Mouse (Mus musculus): ENCODE data around the gene Mettl14. TPM values are rescaled to one million over a fixed set of nuclear protein-coding genes. Genes with fewer than 3 reads are reported as not detected.
"Not testable (repeated sequence)": the region's sequence is repeated elsewhere in the genome, so short reads cannot be mapped to it uniquely, and the experiment has no call there.

Mettl14 gene
- polyA plus RNA-seq, 1 experiment from 2014 or later = 35.1 TPM

DNA sequence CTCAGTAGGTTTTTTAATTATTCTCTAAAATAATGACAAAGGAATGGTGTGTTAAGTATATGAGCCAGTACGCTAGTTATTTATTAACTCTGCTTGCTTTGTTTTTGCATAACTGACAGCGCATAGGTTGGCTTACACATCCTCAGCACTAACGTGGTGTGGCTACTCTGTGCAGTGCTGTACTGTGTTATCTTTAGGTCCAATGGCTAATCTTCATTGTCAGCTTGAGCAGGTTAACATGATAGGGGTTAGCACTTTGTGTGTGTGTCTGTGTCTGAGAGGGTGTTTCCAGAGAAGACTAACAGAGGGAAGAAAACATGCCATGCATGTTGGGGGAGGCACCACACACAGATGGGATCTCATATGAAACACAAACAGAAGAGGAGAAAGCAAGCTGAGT lies 19.0 kb upstream of the Mettl14 start:
- H3K4me2 ChIP-seq (ENCODE audit: low read depth, low read length, severe bottlenecking) = no peak overlapping the region

DNA sequence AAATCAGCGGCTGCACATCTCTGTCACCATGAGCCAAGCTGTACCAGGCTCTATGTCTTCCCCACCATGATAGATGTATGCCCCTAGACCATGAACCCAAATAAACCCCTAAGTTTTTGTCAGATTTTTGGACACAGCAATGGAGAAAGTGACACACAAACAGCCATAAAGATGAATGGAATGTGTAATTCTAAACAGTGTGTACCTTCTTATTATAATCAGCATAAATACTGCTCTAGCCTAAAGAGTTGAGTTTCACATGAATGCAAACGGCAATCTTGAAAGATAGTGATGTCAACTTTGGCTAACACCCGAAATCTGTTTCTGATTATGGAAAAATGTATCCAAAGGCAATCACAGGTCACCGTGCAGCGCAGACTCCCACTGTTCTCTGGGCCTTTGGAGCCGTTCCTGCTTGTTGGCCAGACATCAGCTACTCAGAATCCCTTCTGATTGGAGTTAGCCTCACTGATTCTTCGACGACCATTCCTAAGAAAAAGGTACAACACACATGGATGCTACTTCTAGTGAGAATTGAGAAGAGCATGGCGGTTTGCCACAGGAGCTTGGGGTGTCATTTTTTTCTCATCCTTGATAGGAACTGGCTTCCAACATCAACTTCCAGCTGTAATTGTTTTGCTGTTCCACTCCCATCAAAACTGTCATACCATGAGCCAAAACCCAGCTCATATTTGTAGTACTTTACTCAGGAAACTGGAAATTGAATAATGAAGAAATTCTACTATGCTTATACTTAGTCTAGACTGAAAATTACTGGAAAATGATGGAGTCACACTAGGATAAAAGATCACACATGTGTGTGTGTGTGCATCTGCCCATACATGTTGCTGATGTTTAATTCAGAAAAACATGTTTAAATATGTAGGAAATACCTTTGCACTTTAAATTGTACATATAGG lies 11.9 kb upstream of the Mettl14 start:
- Histone ChIP-seq H3K4me2 (ENCODE audit: low read depth, low read length, severe bottlenecking) (no peak overlapping the region), H3K27me3 (ENCODE audit: control insufficient read depth, insufficient read depth, low read length) (no peaks in the 10 kb centered on the region), H3K4me3 (ENCODE audit: low read depth, low read length) (no peak overlapping the region), H3K4me1 (replicated peaks; ENCODE audit: control insufficient read depth, insufficient read depth, low read length) (no peaks in the 10 kb centered on the region), H3K36me3 (ENCODE audit: control insufficient read depth, insufficient read depth, low read length) (no peaks in the 10 kb centered on the region), H3K9ac (ENCODE audit: low read length) (no peak overlapping the region), H3K9me3 (ENCODE audit: control insufficient read depth, low read length) (no peaks in the 10 kb centered on the region), H3K27ac (ENCODE audit: low read depth, low read length) (no peak overlapping the region)
- 80% methylated on average over 9 of the region's 9 CpGs for WGBS
- ATAC-seq (replicated peaks; ENCODE audit: low FRiP score) = no peak
- no peak for DNase-seq (ENCODE audit: low spot score)

More for the DNA sequence above, 19.0 kb upstream of the Mettl14 start:
- Histone ChIP-seq H3K9ac (ENCODE audit: low read length) (no peak overlapping the region), H3K27me3 (ENCODE audit: control insufficient read depth, insufficient read depth, low read length) (no peaks in the 10 kb centered on the region), H3K27ac (ENCODE audit: low read depth, low read length) (no peak overlapping the region), H3K36me3 (ENCODE audit: control insufficient read depth, insufficient read depth, low read length) (no peaks in the 10 kb centered on the region), H3K4me1 (replicated peaks; ENCODE audit: control insufficient read depth, insufficient read depth, low read length) (no peaks in the 10 kb centered on the region), H3K9me3 (ENCODE audit: control insufficient read depth, low read length) (no peaks in the 10 kb centered on the region), H3K4me3 (ENCODE audit: low read depth, low read length) (no peak overlapping the region)
- ATAC-seq (replicated peaks; ENCODE audit: low FRiP score) = no peak
- WGBS = 81% methylated on average over 3 of the region's 3 CpGs
- DNase-seq (ENCODE audit: low spot score) = no peak

DNA sequence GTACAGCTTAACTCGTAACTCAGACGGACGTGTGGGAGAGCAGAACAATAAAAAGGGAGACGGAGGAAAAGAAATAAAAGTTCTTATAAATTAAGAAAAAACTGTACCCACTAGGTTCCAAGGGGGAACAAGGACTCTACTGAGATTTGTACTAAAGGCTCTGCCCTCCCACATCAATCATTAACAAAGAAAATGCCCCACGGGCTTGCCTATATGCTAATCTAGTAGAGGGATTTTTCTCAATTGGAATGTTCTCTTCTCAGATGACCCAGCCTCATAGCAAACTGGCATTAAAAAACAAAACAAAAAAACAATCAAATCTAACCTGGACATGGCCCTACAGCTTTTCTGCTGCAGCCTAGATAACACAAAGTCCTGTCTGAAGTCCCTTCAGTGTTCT lies 9.7 kb upstream of the Mettl14 start:
- Histone ChIP-seq H3K27me3 (ENCODE audit: control insufficient read depth, insufficient read depth, low read length) (no peaks in the 10 kb centered on the region), H3K9me3 (ENCODE audit: control insufficient read depth, low read length) (no peaks in the 10 kb centered on the region), H3K4me2 (ENCODE audit: low read depth, low read length, severe bottlenecking) (no peak overlapping the region), H3K36me3 (ENCODE audit: control insufficient read depth, insufficient read depth, low read length) (no peaks in the 10 kb centered on the region), H3K27ac (ENCODE audit: low read depth, low read length) (no peak overlapping the region), H3K4me3 (ENCODE audit: low read depth, low read length) (no peak overlapping the region), H3K4me1 (replicated peaks; ENCODE audit: control insufficient read depth, insufficient read depth, low read length) (no peaks in the 10 kb centered on the region), H3K9ac (ENCODE audit: low read length) (no peak overlapping the region)
- DNase-seq (ENCODE audit: low spot score) (no peak), ATAC-seq (replicated peaks; ENCODE audit: low FRiP score) (no peak)
- 88% methylated on average over 5 of the region's 5 CpGs for WGBS

DNA sequence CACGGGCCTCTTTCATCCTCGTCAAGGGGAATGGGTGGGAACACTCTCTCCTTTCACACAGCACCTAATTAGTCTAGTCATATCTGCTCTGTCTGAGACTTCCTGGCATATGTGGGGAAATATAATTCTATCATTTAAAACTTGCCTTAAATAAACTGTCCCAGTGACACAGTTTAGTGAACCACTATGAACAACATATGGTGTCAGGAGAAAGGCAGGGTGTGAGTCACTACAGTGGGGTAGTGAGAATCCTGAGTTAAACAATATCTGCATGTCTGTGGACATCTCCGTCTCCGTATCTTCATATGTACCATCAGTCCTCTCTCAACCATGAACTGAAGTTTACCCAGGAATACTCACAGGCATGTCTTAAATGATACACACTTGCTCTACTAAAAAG lies 5.3 kb upstream of the Mettl14 start:
- ATAC-seq (replicated peaks; ENCODE audit: low FRiP score) (no peak), DNase-seq (ENCODE audit: low spot score) (no peak)
- no peaks in the 10 kb centered on the region for H3K36me3 ChIP-seq (ENCODE audit: control insufficient read depth, insufficient read depth, low read length)
- no peak overlapping the region for H3K4me2 ChIP-seq (ENCODE audit: low read depth, low read length, severe bottlenecking)
- H3K4me1 ChIP-seq (replicated peaks; ENCODE audit: control insufficient read depth, insufficient read depth, low read length) = no peaks in the 10 kb centered on the region
- H3K4me3 ChIP-seq (ENCODE audit: low read depth, low read length) = no peak overlapping the region
- no peaks in the 10 kb centered on the region for H3K9me3 ChIP-seq (ENCODE audit: control insufficient read depth, low read length)
- no peak overlapping the region for H3K27ac ChIP-seq (ENCODE audit: low read depth, low read length)
- no peaks in the 10 kb centered on the region for H3K27me3 ChIP-seq (ENCODE audit: control insufficient read depth, insufficient read depth, low read length)
- 80% methylated on average over 4 of the region's 4 CpGs for WGBS
- H3K9ac ChIP-seq (ENCODE audit: low read length) = no peak overlapping the region

DNA sequence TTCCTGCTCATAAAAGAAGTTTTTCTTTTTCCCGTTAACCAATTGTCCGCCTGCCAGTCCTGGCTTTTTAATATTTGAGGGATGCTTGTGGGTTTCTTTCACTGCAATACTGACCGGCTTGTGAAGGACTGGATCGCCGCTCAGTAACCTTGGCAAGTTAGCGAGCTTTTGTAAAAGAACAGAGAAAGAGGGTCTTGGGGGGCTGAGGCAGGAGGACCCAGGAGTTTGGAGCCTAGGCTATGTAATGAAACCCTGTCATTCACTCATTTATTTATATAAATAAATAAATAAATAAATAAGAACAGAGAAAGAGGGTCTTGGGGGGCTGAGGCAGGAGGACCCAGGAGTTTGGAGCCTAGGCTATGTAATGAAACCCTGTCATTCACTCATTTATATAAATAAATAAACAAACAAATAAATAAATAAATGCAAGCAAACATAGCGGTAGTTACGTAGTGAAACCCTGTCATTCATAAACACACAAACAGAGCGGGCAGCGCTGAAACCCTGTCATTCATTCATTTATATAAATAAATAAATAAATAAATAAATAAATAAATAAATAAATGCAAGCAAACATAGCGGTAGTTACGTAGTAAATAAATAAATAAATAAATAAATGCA lies 361 bp upstream of the Mettl14 start:
- H3K27me3 ChIP-seq (ENCODE audit: control insufficient read depth, insufficient read depth, low read length); H3K4me1 ChIP-seq (replicated peaks; ENCODE audit: control insufficient read depth, insufficient read depth, low read length); DNase-seq (ENCODE audit: low spot score); H3K9me3 ChIP-seq (ENCODE audit: control insufficient read depth, low read length); H3K36me3 ChIP-seq (ENCODE audit: control insufficient read depth, insufficient read depth, low read length): not testable (repeated sequence)
- peak overlapping the region; percentile 45 for H3K4me2 ChIP-seq (ENCODE audit: low read depth, low read length, severe bottlenecking)
- H3K4me3 ChIP-seq (ENCODE audit: low read depth, low read length) = peak overlapping the region; percentile 68
- peak overlapping the region; percentile 77 for H3K9ac ChIP-seq (ENCODE audit: low read length)
- peak overlapping the region; percentile 84; the same call in 1 of the 2 replicates for H3K27ac ChIP-seq (ENCODE audit: low read depth, low read length)
- peak; percentile 77 for ATAC-seq (replicated peaks; ENCODE audit: low FRiP score)
- WGBS = 14% methylated on average over 12 of the region's 12 CpGs

DNA sequence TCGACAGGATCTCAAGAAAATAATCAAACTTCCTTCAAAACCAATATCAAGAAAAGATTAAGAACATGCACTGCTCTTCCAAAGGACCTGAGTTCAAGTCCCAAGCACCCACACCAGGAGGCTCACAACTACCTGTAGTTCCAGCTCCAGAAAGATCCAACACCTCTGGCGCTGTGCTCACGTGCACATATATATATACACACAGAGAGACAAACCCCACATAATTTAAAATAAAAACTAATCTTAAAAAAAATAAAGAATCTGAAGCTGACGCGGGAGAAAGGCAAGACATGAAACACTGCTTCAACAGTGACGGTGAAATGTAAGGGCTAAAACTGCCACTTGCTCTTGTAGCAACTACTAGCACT lies 806 bp downstream of the Mettl14 start:
- H3K4me1 ChIP-seq (replicated peaks; ENCODE audit: control insufficient read depth, insufficient read depth, low read length) = no peaks in the 10 kb centered on the region
- H3K27ac ChIP-seq (ENCODE audit: low read depth, low read length) = 0 out of 2 replicates have a peak overlapping the region, but pooled peaks have one; percentile 84
- no peaks in the 10 kb centered on the region; the same call in 1 of the 2 replicates for H3K36me3 ChIP-seq (ENCODE audit: control insufficient read depth, insufficient read depth, low read length)
- no peaks in the 10 kb centered on the region for H3K9me3 ChIP-seq (ENCODE audit: control insufficient read depth, low read length)
- peak overlapping the region; percentile 77 for H3K9ac ChIP-seq (ENCODE audit: low read length)
- WGBS = 8% methylated on average over 6 of the region's 6 CpGs
- no peaks in the 10 kb centered on the region for H3K27me3 ChIP-seq (ENCODE audit: control insufficient read depth, insufficient read depth, low read length)
- H3K4me2 ChIP-seq (ENCODE audit: low read depth, low read length, severe bottlenecking) = peak overlapping the region; percentile 75
- peak overlapping the region; percentile 68 for H3K4me3 ChIP-seq (ENCODE audit: low read depth, low read length)
- no peak for DNase-seq (ENCODE audit: low spot score)
- peak; percentile 31 for ATAC-seq (replicated peaks; ENCODE audit: low FRiP score)

DNA sequence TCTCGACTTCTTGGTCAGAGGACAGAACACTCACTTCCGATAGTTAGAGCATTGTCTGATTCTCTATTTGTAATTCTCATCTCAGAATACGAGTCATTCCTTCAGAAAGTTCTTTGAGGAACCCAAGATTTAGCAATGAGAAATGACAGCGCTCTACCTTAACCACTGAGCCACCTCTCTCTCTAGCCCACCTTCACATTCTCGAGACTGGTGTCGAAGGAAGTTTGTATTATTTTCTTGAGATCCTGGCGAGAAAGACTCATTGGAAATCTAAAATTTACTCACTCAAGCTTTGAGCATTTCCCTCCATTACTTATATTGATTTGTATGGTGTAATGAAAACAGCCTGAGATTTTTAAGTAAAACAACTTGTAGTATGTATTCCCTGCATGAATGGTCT lies 1.5 kb downstream of the Mettl14 start:
- Histone ChIP-seq H3K36me3 (ENCODE audit: control insufficient read depth, insufficient read depth, low read length) (no peaks in the 10 kb centered on the region; the same call in 1 of the 2 replicates), H3K9me3 (ENCODE audit: control insufficient read depth, low read length) (no peaks in the 10 kb centered on the region), H3K4me3 (ENCODE audit: low read depth, low read length) (0 out of 2 replicates have a peak overlapping the region, but pooled peaks have one; percentile 68), H3K4me1 (replicated peaks; ENCODE audit: control insufficient read depth, insufficient read depth, low read length) (no peaks in the 10 kb centered on the region), H3K27me3 (ENCODE audit: control insufficient read depth, insufficient read depth, low read length) (no peaks in the 10 kb centered on the region), H3K4me2 (ENCODE audit: low read depth, low read length, severe bottlenecking) (peak overlapping the region; percentile 75; the same call in 1 of the 2 replicates), H3K27ac (ENCODE audit: low read depth, low read length) (no peak overlapping the region), H3K9ac (ENCODE audit: low read length) (peak overlapping the region; percentile 77)
- WGBS = 94% methylated on average over 7 of the region's 7 CpGs
- DNase-seq (ENCODE audit: low spot score) (no peak), ATAC-seq (replicated peaks; ENCODE audit: low FRiP score) (no peak)

DNA sequence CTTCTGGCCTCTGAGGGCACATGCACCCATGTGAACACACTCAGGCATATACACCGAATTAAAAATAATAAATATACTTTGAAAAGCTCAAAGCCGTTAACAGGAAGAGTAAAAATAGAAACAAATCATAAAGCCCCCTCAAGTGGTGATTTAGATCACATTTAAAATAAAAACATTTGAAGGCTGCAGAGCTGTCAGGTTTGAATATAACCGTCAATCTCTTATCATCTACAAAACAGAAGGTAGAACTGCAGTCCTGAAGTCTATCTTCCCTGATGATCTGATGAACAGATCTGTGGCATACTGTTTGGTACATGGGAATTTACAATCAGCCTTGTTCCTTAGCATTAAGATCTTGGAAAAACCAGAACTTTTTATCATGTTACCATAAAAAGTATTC lies 9.3 kb downstream of the Mettl14 start:
- Histone ChIP-seq H3K27me3 (ENCODE audit: control insufficient read depth, insufficient read depth, low read length) (no peaks in the 10 kb centered on the region), H3K36me3 (ENCODE audit: control insufficient read depth, insufficient read depth, low read length) (peaks cover 2% of the 10 kb centered on the region; the same call in 1 of the 2 replicates), H3K4me3 (ENCODE audit: low read depth, low read length) (no peak overlapping the region), H3K4me1 (replicated peaks; ENCODE audit: control insufficient read depth, insufficient read depth, low read length) (no peaks in the 10 kb centered on the region), H3K4me2 (ENCODE audit: low read depth, low read length, severe bottlenecking) (no peak overlapping the region), H3K27ac (ENCODE audit: low read depth, low read length) (no peak overlapping the region), H3K9me3 (ENCODE audit: control insufficient read depth, low read length) (no peaks in the 10 kb centered on the region), H3K9ac (ENCODE audit: low read length) (no peak overlapping the region)
- 94% methylated on average over 3 of the region's 3 CpGs for WGBS
- ATAC-seq (replicated peaks; ENCODE audit: low FRiP score) = no peak
- DNase-seq (ENCODE audit: low spot score) = no peak
